ENCODE assay signal across 10 mouse cellular contexts in the genomic region with DNA sequence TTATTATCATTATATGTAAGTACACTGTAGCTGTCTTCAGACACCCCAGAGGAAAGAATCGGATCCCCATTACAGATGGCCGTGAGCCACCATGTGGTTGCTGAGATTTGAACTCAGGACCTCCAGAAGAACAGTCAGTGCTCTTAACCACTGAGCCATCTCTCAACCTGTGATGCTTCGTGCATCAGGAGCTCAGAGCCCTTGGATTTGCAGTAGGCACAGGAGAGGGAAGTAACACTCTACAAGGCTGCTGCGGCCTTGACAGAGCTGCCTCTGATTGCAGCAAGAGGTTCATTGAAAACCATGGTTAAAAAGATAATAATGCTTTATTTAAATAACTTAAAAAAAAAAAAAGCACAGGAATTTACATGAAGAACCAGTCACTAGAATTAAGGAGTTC. TPM values are rescaled to one million over a fixed set of nuclear protein-coding genes. Genes with fewer than 3 reads are reported as not detected.
DNase-seq lines count a peak whose midpoint lies in the region; ATAC-seq lines count a peak whose summit lies in the region.
"Had no signal": no experiment of that assay in that cellular context is flagged by ENCODE, and none has a peak within 500 bp of the region (broad histone marks: within the 10 kb centered on the region; RNA-seq: fewer than 3 reads in every experiment).

No protein-coding gene starts in this region.

- no peak overlapping the region for H3K27ac ChIP-seq in liver, embryonic 11.5 days (ENCODE audit: low read depth, low read length)
- H3K27ac ChIP-seq in liver, embryonic 12.5 days, result no peak overlapping the region
- H3K27ac ChIP-seq in embryonic facial prominence, embryonic 12.5 days, result no peak overlapping the region
- H3K27ac ChIP-seq in hindbrain, embryonic 15.5 days (replicated peaks), result no peak overlapping the region
- no peak overlapping the region for H3K27ac ChIP-seq in neural tube, embryonic 14.5 days (ENCODE audit: low read depth, low read length)

- no peak overlapping the region for H3K9ac ChIP-seq in liver, embryonic 11.5 days (ENCODE audit: low read depth, low read length)
- no peak overlapping the region for H3K9ac ChIP-seq in liver, embryonic 12.5 days
- peak overlapping the region; percentile 4; the same call in 1 of the 2 replicates for H3K9ac ChIP-seq in embryonic facial prominence, embryonic 12.5 days
- H3K9ac ChIP-seq in hindbrain, embryonic 15.5 days, result no peak overlapping the region
- H3K9ac ChIP-seq in neural tube, embryonic 14.5 days (replicated peaks; ENCODE audit: low read depth, low read length), result no peak overlapping the region

- no peaks in the 10 kb centered on the region for H3K9me3 ChIP-seq in liver, embryonic 11.5 days (ENCODE audit: control insufficient read depth, low read length)
- no peaks in the 10 kb centered on the region for H3K9me3 ChIP-seq in liver, embryonic 12.5 days (replicated peaks)
- H3K9me3 ChIP-seq in embryonic facial prominence, embryonic 12.5 days, result no peaks in the 10 kb centered on the region
- H3K9me3 ChIP-seq in hindbrain, embryonic 15.5 days, result no peaks in the 10 kb centered on the region
- no peaks in the 10 kb centered on the region for H3K9me3 ChIP-seq in neural tube, embryonic 14.5 days (ENCODE audit: control insufficient read depth, low read length)

- no peak for ATAC-seq in liver, embryonic 11.5 days (replicated peaks; ENCODE audit: low FRiP score)
- ATAC-seq in liver, embryonic 12.5 days, result no peak
- ATAC-seq in embryonic facial prominence, embryonic 12.5 days (ENCODE audit: insufficient number of reproducible peaks, insufficient read depth, low FRiP score, low TSS enrichment), result no peak
- ATAC-seq in hindbrain, embryonic 15.5 days (ENCODE audit: low FRiP score, low read depth), result no peak
- no peak for ATAC-seq in neural tube, embryonic 14.5 days (ENCODE audit: low read depth)

- H3K4me3 ChIP-seq in liver, embryonic 11.5 days (ENCODE audit: low read depth, low read length), result no peak overlapping the region
- H3K4me3 ChIP-seq in liver, embryonic 12.5 days, result no peak overlapping the region
- H3K4me3 ChIP-seq in embryonic facial prominence, embryonic 12.5 days, result peak overlapping the region; percentile 57
- H3K4me3 ChIP-seq in hindbrain, embryonic 15.5 days, result 0 out of 2 replicates have a peak overlapping the region, but pooled peaks have one; percentile 41
- H3K4me3 ChIP-seq in neural tube, embryonic 14.5 days (ENCODE audit: low read depth, low read length), result no peak overlapping the region

- WGBS in liver, embryonic 11.5 days, result 78% methylated on average over 4 of the region's 4 CpGs
- 69% methylated on average over 4 of the region's 4 CpGs for WGBS in liver, embryonic 12.5 days (ENCODE audit: insufficient replicate concordance)
- 70% methylated on average over 4 of the region's 4 CpGs for WGBS in embryonic facial prominence, embryonic 12.5 days
- 80% methylated on average over 4 of the region's 4 CpGs for WGBS in hindbrain, embryonic 15.5 days
- 71% methylated on average over 4 of the region's 4 CpGs for WGBS in neural tube, embryonic 14.5 days

- peaks cover 7% of the 10 kb centered on the region for H3K4me1 ChIP-seq in liver, embryonic 11.5 days (replicated peaks; ENCODE audit: control insufficient read depth, insufficient read depth, low read length)
- peaks cover 18% of the 10 kb centered on the region for H3K4me1 ChIP-seq in liver, embryonic 12.5 days
- peaks cover 41% of the 10 kb centered on the region for H3K4me1 ChIP-seq in embryonic facial prominence, embryonic 12.5 days
- peaks cover 21% of the 10 kb centered on the region for H3K4me1 ChIP-seq in hindbrain, embryonic 15.5 days (replicated peaks)
- peaks cover 12% of the 10 kb centered on the region; the same call in 1 of the 2 replicates for H3K4me1 ChIP-seq in neural tube, embryonic 14.5 days (ENCODE audit: control insufficient read depth, insufficient read depth, low read length)

- DNase-seq in liver, embryonic 11.5 days (ENCODE audit: low spot score), result no peak
- DNase-seq in spleen, postnatal 10 days (ENCODE audit: low spot score in 2 of 2), result no peak
- DNase-seq in gastrocnemius, postnatal 36 days, result no peak
- no peak for DNase-seq in lung, postnatal 10 days
- DNase-seq: cerebellum, adult 9-10 months; kidney, postnatal 25 days had no signal

- intact Hi-C loops in gastrocnemius, postnatal 36 days (cut with DNase I), result no loop called here

- no peaks in the 10 kb centered on the region for H3K36me3 ChIP-seq in liver, embryonic 11.5 days (ENCODE audit: control insufficient read depth, insufficient read depth, low read length)
- H3K36me3 ChIP-seq in liver, embryonic 12.5 days, result no peaks in the 10 kb centered on the region
- no peaks in the 10 kb centered on the region for H3K36me3 ChIP-seq in embryonic facial prominence, embryonic 12.5 days
- no peaks in the 10 kb centered on the region for H3K36me3 ChIP-seq in hindbrain, embryonic 15.5 days
- no peaks in the 10 kb centered on the region for H3K36me3 ChIP-seq in neural tube, embryonic 14.5 days (ENCODE audit: control insufficient read depth, insufficient read depth, low read length)

- H3K27me3 ChIP-seq in liver, embryonic 11.5 days (replicated peaks; ENCODE audit: control insufficient read depth, insufficient read depth, low read length), result no peaks in the 10 kb centered on the region
- no peaks in the 10 kb centered on the region for H3K27me3 ChIP-seq in liver, embryonic 12.5 days (replicated peaks)
- H3K27me3 ChIP-seq in embryonic facial prominence, embryonic 12.5 days, result no peaks in the 10 kb centered on the region
- no peaks in the 10 kb centered on the region for H3K27me3 ChIP-seq in hindbrain, embryonic 15.5 days
- no peaks in the 10 kb centered on the region for H3K27me3 ChIP-seq in neural tube, embryonic 14.5 days (ENCODE audit: control insufficient read depth, insufficient read depth, low read length)

- H3K4me2 ChIP-seq in liver, embryonic 11.5 days, result peak overlapping the region; percentile 53
- no peak overlapping the region; the same call in 1 of the 2 replicates for H3K4me2 ChIP-seq in liver, embryonic 12.5 days
- peak overlapping the region; percentile 62 for H3K4me2 ChIP-seq in embryonic facial prominence, embryonic 12.5 days (replicated peaks)
- H3K4me2 ChIP-seq in hindbrain, embryonic 15.5 days, result peak overlapping the region; percentile 45
- H3K4me2 ChIP-seq in neural tube, embryonic 14.5 days (ENCODE audit: low read depth, low read length), result peak overlapping the region; percentile 21; the same call in 1 of the 2 replicates

RNA-seq across cellular contexts. Expression of gene Ttc23, which starts 1.2 kb away (rescaled TPM):
- polyA plus RNA-seq in liver, embryonic 11.5 days (2014; fragmentation: Nextera tagmentation; extraction: Ambion mirVana), result 8.7 and 12.5 TPM in 2 replicates
- polyA plus RNA-seq in liver, embryonic 12.5 days (2016; fragmentation: Nextera tagmentation; extraction: Ambion mirVana), result 4.3 and 5.4 TPM in 2 replicates
- 50.9 and 54.4 TPM in 2 replicates for polyA plus RNA-seq in embryonic facial prominence, embryonic 12.5 days (2016; fragmentation: Nextera tagmentation; extraction: Ambion mirVana)
- polyA plus RNA-seq in hindbrain, embryonic 15.5 days (2015; fragmentation: Nextera tagmentation; extraction: Ambion mirVana), result 7.9 and 9.2 TPM in 2 replicates
- 5.4 and 10.9 TPM in 2 replicates for polyA plus RNA-seq in neural tube, embryonic 14.5 days (2014; fragmentation: Nextera tagmentation; extraction: Ambion mirVana)
- 10 to 100 TPM; 18.3 to 18.9 TPM for total RNA-seq in gastrocnemius, postnatal 36 days (2021)

RNA-seq across cellular contexts. Expression of gene Lrrc28, which starts 3.3 kb away (rescaled TPM):
- polyA plus RNA-seq in liver, embryonic 11.5 days (2014; fragmentation: Nextera tagmentation; extraction: Ambion mirVana), result 12.3 and 14.4 TPM in 2 replicates
- polyA plus RNA-seq in liver, embryonic 12.5 days (2016; fragmentation: Nextera tagmentation; extraction: Ambion mirVana), result 10.3 and 11.7 TPM in 2 replicates
- 26.0 and 26.3 TPM in 2 replicates for polyA plus RNA-seq in embryonic facial prominence, embryonic 12.5 days (2016; fragmentation: Nextera tagmentation; extraction: Ambion mirVana)
- 21.6 and 23.1 TPM in 2 replicates for polyA plus RNA-seq in hindbrain, embryonic 15.5 days (2015; fragmentation: Nextera tagmentation; extraction: Ambion mirVana)
- 29.1 and 41.1 TPM in 2 replicates for polyA plus RNA-seq in neural tube, embryonic 14.5 days (2014; fragmentation: Nextera tagmentation; extraction: Ambion mirVana)
- 10 to 100 TPM; 22.8 to 23.2 TPM for total RNA-seq in gastrocnemius, postnatal 36 days (2021)

Comparison
In these comparisons a context has a peak if more than half of its experiments do, and no peak if none do; other contexts are left out.
1. H3K4me3 ChIP-seq: peak in embryonic facial prominence, embryonic 12.5 days (single experiment) and hindbrain, embryonic 15.5 days (single experiment); none in liver, embryonic 11.5 days (single experiment), liver, embryonic 12.5 days (single experiment) and neural tube, embryonic 14.5 days (single experiment).